Mouse (Mus musculus): Measurements from ENCODE around the gene Mief1.

GRCm38 (mm10) chr15:80259406-80260045 lies 25.7 kb downstream of the Mief1 start:
- TF ChIP-seq CTCF (IDR thresholded peaks at IDR 0.05; ENCODE audit: low read depth) = no peak
- TF ChIP-seq EP300 (IDR thresholded peaks at IDR 0.05; ENCODE audit: low read depth) = no peak

All from liver, postnatal 0 days (tissue).